Mouse (Mus musculus): Measurements from ENCODE around the gene Zp2. TPM values are rescaled to one million over a fixed set of nuclear protein-coding genes. Genes with fewer than 3 reads are reported as not detected.

Zp2 gene
- polyA plus RNA-seq, 1 experiment from 2014 or later: not detected

Other genes with a start within 250 kb of the Zp2 start
- gene Lyrm1, start 249.4 kb downstream of the Zp2 start, polyA plus RNA-seq (2014; fragmentation: Nextera tagmentation; extraction: Ambion mirVana): 8.6 and 10.7 TPM in 2 replicates
- 5.5 and 8.4 TPM in 2 replicates for gene Dcun1d3, start 249.0 kb downstream of the Zp2 start, polyA plus RNA-seq (2014; fragmentation: Nextera tagmentation; extraction: Ambion mirVana)
- 0.23 TPM in 1 of 2 replicates, not detected in the other for gene Dnah3, start 50.0 kb downstream of the Zp2 start, polyA plus RNA-seq (2014; fragmentation: Nextera tagmentation; extraction: Ambion mirVana)
- 33.9 and 37.2 TPM in 2 replicates for gene Tmem159, start 42.9 kb downstream of the Zp2 start, polyA plus RNA-seq (2014; fragmentation: Nextera tagmentation; extraction: Ambion mirVana)
- 0.63 TPM in 1 of 2 replicates, not detected in the other for gene Anks4b, start 28.6 kb upstream of the Zp2 start, polyA plus RNA-seq (2014; fragmentation: Nextera tagmentation; extraction: Ambion mirVana)
- 8.9 and 9.3 TPM in 2 replicates for gene Crym, start 56.8 kb upstream of the Zp2 start, polyA plus RNA-seq (2014; fragmentation: Nextera tagmentation; extraction: Ambion mirVana)
- gene Abca14, start 58.7 kb upstream of the Zp2 start, polyA plus RNA-seq (2014; fragmentation: Nextera tagmentation; extraction: Ambion mirVana): not detected in 2 replicates
- not detected in 2 replicates for gene Abca15, start 183.4 kb upstream of the Zp2 start, polyA plus RNA-seq (2014; fragmentation: Nextera tagmentation; extraction: Ambion mirVana)